Mouse (Mus musculus) cerebellum, adult 9-11 months (tissue): ENCODE results near the gene Mgp.

Source experiments
- DNase-seq: peaks from one replicate; pipeline ENCODE4 v3.0.0; 2022

Gene Mgp

GRCm38 (mm10) chr6:136875670-136876069 is at the start of gene Mgp:
Gene Mgp, minus strand, starts transcription at chr6:136875823.
- DNase-seq = no peak

GRCm38 (mm10) chr6:136925049-136925448 is 49.4 kb upstream of the Mgp start:
- DNase-seq = no peak

- DNase-seq = no peak
Measured at GRCm38 (mm10) chr6:136923532-136923931, 47.9 kb upstream of the Mgp start, which contains the start of gene Pde6h. Gene Pde6h, plus strand, starts transcription at chr6:136923832.

- DNase-seq = no peak
Measured at GRCm38 (mm10) chr6:136922871-136923270, 47.2 kb upstream of the Mgp start.

GRCm38 (mm10) chr6:136922080-136922479 is 46.5 kb upstream of the Mgp start, which contains the start of gene Erp27:
Gene Erp27, minus strand, starts transcription at chr6:136922180.
- DNase-seq = no peak

GRCm38 (mm10) chr6:136921601-136922000 is 46.0 kb upstream of the Mgp start:
- no peak for DNase-seq

- DNase-seq = peak; percentile 30
Measured at GRCm38 (mm10) chr6:136920320-136921257, 45.0 kb upstream of the Mgp start.

- DNase-seq = no peak
Measured at GRCm38 (mm10) chr6:136917885-136918284, 42.3 kb upstream of the Mgp start.

GRCm38 (mm10) chr6:136915721-136916395 is 40.2 kb upstream of the Mgp start:
- no peak for DNase-seq

GRCm38 (mm10) chr6:136914234-136914633 is 38.6 kb upstream of the Mgp start:
- no peak for DNase-seq

- DNase-seq = no peak
Measured at GRCm38 (mm10) chr6:136913384-136914126, 37.9 kb upstream of the Mgp start.

GRCm38 (mm10) chr6:136912751-136913265 is 37.2 kb upstream of the Mgp start:
- DNase-seq = no peak

- no peak for DNase-seq
Measured at GRCm38 (mm10) chr6:136910247-136910890, 34.7 kb upstream of the Mgp start.

- DNase-seq = no peak
Measured at GRCm38 (mm10) chr6:136906937-136907293, 31.3 kb upstream of the Mgp start.

GRCm38 (mm10) chr6:136906283-136906936 is 30.8 kb upstream of the Mgp start:
- DNase-seq = no peak

- DNase-seq = no peak
Measured at GRCm38 (mm10) chr6:136903885-136904470, 28.4 kb upstream of the Mgp start.

- DNase-seq = no peak
Measured at GRCm38 (mm10) chr6:136902527-136902926, 26.9 kb upstream of the Mgp start.

- no peak for DNase-seq
Measured at GRCm38 (mm10) chr6:136901010-136901409, 25.4 kb upstream of the Mgp start.

- no peak for DNase-seq
Measured at GRCm38 (mm10) chr6:136900369-136901009, 24.9 kb upstream of the Mgp start.

- DNase-seq = no peak
Measured at GRCm38 (mm10) chr6:136898954-136899353, 23.3 kb upstream of the Mgp start.

- DNase-seq = no peak
Measured at GRCm38 (mm10) chr6:136898222-136898621, 22.6 kb upstream of the Mgp start.
